Mouse (Mus musculus): ENCODE measurements at regions not wholly inside any gene's neighbourhood (a gene's known extent, or its start where the extent isn't known, plus 50 kb on each side); places are given as distances from the start of the nearest gene placed in this dataset.

- TF ChIP-seq POLR2A (IDR thresholded peaks at IDR 0.05; ENCODE audit: borderline replicate concordance, control insufficient read depth, low read depth, low read length) (no peak), CTCF (IDR thresholded peaks at IDR 0.05; ENCODE audit: control insufficient read depth, insufficient read depth, low read length) (no peak)
Observed at GRCm38 (mm10) chr6:94776585-94776984, 76.6 kb upstream of the Lrig1 start.

Measured in bone marrow, adult 2 months (tissue).